Mouse (Mus musculus): ENCODE data around the gene Rnf149. TPM values are rescaled to one million over a fixed set of nuclear protein-coding genes. Genes with fewer than 3 reads are reported as not detected.

Rnf149 gene
- polyA plus RNA-seq (2012): 27.8 and 28.6 TPM in 2 replicates

DNA sequence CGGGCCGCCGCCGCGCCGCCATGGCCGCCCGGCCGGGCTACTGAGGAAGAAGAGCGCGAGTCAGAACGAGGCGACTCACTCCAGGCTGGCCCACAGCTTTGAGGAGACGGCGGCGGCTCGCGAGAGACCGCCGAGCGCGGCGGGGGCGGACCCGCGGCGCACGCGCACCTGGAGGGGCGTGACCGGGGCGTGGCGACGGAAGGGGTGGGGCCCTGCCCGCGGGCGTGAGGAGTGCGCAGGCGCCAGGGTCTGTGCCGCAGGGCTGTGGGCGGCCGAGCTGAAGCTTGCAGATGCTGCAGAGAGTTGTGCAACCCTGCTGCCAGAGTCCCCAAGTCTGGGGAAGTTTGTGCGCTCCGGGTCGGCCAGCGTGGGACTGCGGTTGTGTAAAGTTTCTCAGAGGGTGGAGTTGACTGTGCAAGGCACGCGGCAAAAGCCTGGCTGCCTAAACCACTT is at the start of gene Rnf149:
TSS of gene Rnf149 (minus strand) at position 153 of the 453 bp plus-strand sequence.

DNA sequence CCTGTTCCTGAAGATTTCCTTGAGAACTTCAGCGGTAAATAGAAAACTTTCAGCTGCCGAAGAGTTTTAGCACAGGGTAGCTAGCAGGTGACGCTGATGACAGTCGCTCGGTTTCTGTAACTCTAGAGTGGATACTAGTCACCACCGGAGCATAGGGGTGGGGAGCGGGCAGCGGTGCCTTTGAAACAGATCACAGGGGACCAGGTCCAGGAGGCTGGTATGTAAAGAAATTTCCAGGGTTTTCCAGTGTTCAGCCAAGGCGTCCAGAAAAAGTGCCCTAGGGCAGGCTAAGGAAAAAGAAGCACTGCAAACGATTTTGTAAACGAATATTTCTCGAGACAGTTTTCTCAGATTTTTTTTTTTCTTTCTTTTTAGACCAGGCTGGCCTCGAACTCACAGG is 42.4 kb downstream of the Rnf149 start, which contains the start of gene Cnot11:
TSS of gene Cnot11 (plus strand) at position 162 of the 400 bp plus-strand sequence.

Other genes with a start within 250 kb of the Rnf149 start
- 269 and 281 TPM in 2 replicates for gene Rpl31, start 209.6 kb downstream of the Rnf149 start, polyA plus RNA-seq (2012)
- gene Tbc1d8, start 98.7 kb downstream of the Rnf149 start, polyA plus RNA-seq (2012): 8.3 and 8.5 TPM in 2 replicates
- gene Cnot11, start 42.4 kb downstream of the Rnf149 start, polyA plus RNA-seq (2012): 42.9 and 46.8 TPM in 2 replicates
- gene Creg2, start 74.1 kb upstream of the Rnf149 start, polyA plus RNA-seq (2012): not detected in 2 replicates
- 0.18 TPM in 1 of 2 replicates, not detected in the other for gene Rfx8, start 143.6 kb upstream of the Rnf149 start, polyA plus RNA-seq (2012)
- not detected in 2 replicates for gene Gm3646, start 227.9 kb upstream of the Rnf149 start, polyA plus RNA-seq (2012)